Mouse (Mus musculus) lung, postnatal 0 days (tissue): ENCODE measurements at regions not wholly inside any gene's neighbourhood (a gene's known extent, or its start where the extent isn't known, plus 50 kb on each side); places are given as distances from the start of the nearest gene placed in this dataset.

Source experiments
- CTCF ChIP-seq: IDR thresholded peaks from 2 replicates; pipeline ENCODE4 v1.5.1; 2016; ENCODE audit warnings: antibody characterized with exemption, mild to moderate bottlenecking
- EP300 ChIP-seq: IDR thresholded peaks from 2 replicates; pipeline ENCODE4 v1.6.1; 2016; ENCODE audit warnings: antibody characterized with exemption, mild to moderate bottlenecking, control low read depth

- no peak for TF ChIP-seq CTCF
- TF ChIP-seq EP300 = no peak
These were observed 165.8 kb upstream of the Rpl38 start for GRCm38 (mm10) chr11:114502562-114502961.
